Mouse (Mus musculus) liver, embryonic 15.5 days (tissue): ENCODE results near the gene Crip3. TPM values are rescaled to one million over a fixed set of nuclear protein-coding genes. Genes with fewer than 3 reads are reported as not detected.

Source experiments
- ATAC-seq: fragments of 200-750 bp; cut with Nextera tagmentation; 2 replicates; pipeline ENCODE4 v1.8.0; 2017; ENCODE audit warnings: moderate number of reproducible peaks, mild to moderate bottlenecking, moderate library complexity; ENCODE audit not compliant: insufficient read depth
- H3K27ac ChIP-seq: fragments of 300-500 bp; sonication (generic); replicated peaks from 2 replicates; pipeline ENCODE4 v1.5.1; 2015; ENCODE audit warnings: mild to moderate bottlenecking, inconsistent platforms
- H3K27me3 ChIP-seq: fragments of 300-500 bp; sonication (generic); 2 replicates; pipeline ENCODE4 v1.6.1; 2015; ENCODE audit warnings: mild to moderate bottlenecking, inconsistent platforms
- H3K36me3 ChIP-seq: fragments of 300-500 bp; sonication (generic); replicated peaks from 2 replicates; pipeline ENCODE4 v1.6.1; 2015; ENCODE audit warnings: moderate library complexity, mild to moderate bottlenecking, inconsistent platforms
- H3K4me1 ChIP-seq: fragments of 300-500 bp; sonication (generic); replicated peaks from 2 replicates; pipeline ENCODE4 v1.6.1; 2015; ENCODE audit warnings: inconsistent platforms
- H3K4me2 ChIP-seq: fragments of 300-500 bp; sonication (generic); 2 replicates; pipeline ENCODE4 v1.6.1; 2015; ENCODE audit warnings: moderate library complexity, mild to moderate bottlenecking, inconsistent platforms
- H3K4me3 ChIP-seq: fragments of 300-500 bp; sonication (generic); replicated peaks from 2 replicates; pipeline ENCODE4 v1.5.1; 2015; ENCODE audit warnings: mild to moderate bottlenecking, inconsistent platforms
- H3K9ac ChIP-seq: fragments of 300-500 bp; sonication (generic); 2 replicates; pipeline ENCODE4 v1.6.1; 2015; ENCODE audit warnings: moderate library complexity, mild to moderate bottlenecking, inconsistent platforms
- H3K9me3 ChIP-seq: fragments of 300-500 bp; sonication (generic); replicated peaks from 2 replicates; pipeline ENCODE4 v1.6.1; 2016; ENCODE audit warnings: inconsistent platforms
- WGBS: fragments of 180-500 bp; shearing (Covaris S2); methylation state at CpG from one replicate; pipeline ENCODE4 v1.1.7; 2015; ENCODE audit warnings: mixed read lengths; ENCODE audit not compliant: insufficient replicate concordance; 5-methylcytosine and 5-hydroxymethylcytosine counted together
- polyA plus RNA-seq: library from polyadenylated mRNA; unstranded; fragments of >200 nt; fragmentation: Nextera tagmentation; extraction: Ambion mirVana; gene quantifications from 2 replicates; pipeline ENCODE4 v1.2.1, GENCODE M21; 2015

Gene Crip3
- polyA plus RNA-seq: not detected in 2 replicates

DNA sequence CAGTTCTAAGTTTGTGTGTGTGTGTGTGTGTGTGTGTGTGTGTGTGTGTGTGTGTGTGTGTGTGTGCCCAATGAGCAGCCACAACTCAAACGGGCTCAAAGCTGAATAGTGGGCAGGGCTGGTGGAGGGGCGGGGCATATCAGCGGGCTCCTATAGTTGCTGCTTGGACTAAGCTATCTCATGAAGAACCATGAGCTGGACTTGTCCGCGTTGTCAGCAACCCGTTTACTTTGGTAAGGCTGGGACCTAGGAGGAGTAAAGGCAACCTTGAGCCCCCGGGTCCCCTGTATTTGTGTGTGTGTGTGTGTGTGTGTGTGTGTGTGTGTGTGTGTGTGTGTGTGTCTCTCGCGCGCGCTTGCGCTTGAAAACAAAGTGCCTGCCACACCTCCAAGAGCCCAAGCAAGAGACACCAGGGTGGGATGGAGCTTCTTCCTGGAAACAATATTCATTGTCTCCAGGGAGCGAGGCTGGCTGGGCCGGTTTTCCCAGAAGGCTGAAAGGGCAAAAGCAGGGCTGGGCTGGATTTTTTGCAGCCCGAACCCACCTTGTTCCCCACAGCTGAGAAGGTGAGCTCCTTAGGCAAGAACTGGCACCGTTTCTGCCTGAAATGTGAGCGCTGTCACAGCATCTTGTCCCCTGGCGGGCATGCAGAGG, at the start of gene Crip3:
TSS of gene Crip3 (plus strand) at position 166 of the 654 bp plus-strand sequence.
- no peaks in the 10 kb centered on the region for H3K9me3 ChIP-seq
- no peak within 1 kb of the TSS for H3K27ac ChIP-seq
- ATAC-seq: no peak
- H3K4me2 ChIP-seq: peak within 1 kb of the TSS; percentile 30; the same call in 1 of the 2 replicates
- H3K36me3 ChIP-seq: no peaks in the 10 kb centered on the region
- no peak within 1 kb of the TSS for H3K4me3 ChIP-seq
- WGBS: 12% methylated on average over 18 of the region's 18 CpGs
- H3K4me1 ChIP-seq: peaks cover 2% of the 10 kb centered on the region; the same call in 1 of the 2 replicates
- H3K27me3 ChIP-seq: peaks cover 38% of the 10 kb centered on the region
- no peak within 1 kb of the TSS for H3K9ac ChIP-seq

DNA sequence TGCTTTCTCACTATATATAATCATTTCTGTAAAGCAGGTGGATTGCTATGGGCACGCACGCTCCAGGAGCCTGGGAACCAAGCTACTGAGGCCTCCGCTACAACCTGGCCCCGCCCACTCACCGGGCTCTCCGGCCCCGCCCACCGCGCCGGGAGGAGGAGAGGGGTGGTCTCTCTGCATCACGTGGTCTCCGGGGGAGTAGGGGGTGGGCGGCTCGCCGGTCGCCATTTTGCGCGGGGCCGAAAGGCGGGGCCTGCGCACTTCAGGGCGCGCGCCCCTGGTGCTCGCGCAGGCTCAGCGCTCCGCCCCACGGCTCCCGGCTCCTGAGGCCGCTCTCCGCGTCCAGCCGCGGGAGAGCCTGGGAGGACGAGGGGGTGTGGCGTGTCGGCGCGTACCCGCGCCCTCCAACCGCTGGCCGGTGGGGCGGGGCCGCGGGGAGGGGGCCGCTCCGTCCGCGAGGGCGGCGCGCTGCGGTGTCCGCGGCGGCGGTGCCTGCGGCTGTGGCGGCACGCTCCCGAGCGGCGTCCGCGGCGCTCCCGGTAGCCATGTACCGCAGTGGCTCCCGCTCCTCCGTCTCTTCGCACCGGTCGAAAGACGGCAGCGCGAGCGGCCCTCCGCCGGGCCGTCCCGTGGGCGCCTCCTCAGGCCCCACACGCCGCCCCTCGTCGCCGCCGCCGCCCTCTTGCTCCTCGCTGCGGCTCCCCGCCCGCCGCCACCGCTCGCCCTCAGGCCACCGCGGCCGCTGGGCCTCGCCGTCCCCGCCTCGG, 45.2 kb upstream of the Crip3 start, which contains the start of gene Zfp318:
TSS of gene Zfp318 (plus strand) at position 438 of the 767 bp plus-strand sequence.
- Histone ChIP-seq H3K36me3 (no peaks in the 10 kb centered on the region), H3K4me3 (peak within 1 kb of the TSS; percentile 80), H3K9me3 (no peaks in the 10 kb centered on the region), H3K9ac (peak within 1 kb of the TSS; percentile 85), H3K4me2 (peak within 1 kb of the TSS; percentile 99), H3K27me3 (peaks cover 28% of the 10 kb centered on the region), H3K27ac (peak within 1 kb of the TSS; percentile 80), H3K4me1 (peaks cover 26% of the 10 kb centered on the region)
- peak; percentile 95 for ATAC-seq
- WGBS: under 1% methylated on average over 59 of the region's 105 CpGs

DNA sequence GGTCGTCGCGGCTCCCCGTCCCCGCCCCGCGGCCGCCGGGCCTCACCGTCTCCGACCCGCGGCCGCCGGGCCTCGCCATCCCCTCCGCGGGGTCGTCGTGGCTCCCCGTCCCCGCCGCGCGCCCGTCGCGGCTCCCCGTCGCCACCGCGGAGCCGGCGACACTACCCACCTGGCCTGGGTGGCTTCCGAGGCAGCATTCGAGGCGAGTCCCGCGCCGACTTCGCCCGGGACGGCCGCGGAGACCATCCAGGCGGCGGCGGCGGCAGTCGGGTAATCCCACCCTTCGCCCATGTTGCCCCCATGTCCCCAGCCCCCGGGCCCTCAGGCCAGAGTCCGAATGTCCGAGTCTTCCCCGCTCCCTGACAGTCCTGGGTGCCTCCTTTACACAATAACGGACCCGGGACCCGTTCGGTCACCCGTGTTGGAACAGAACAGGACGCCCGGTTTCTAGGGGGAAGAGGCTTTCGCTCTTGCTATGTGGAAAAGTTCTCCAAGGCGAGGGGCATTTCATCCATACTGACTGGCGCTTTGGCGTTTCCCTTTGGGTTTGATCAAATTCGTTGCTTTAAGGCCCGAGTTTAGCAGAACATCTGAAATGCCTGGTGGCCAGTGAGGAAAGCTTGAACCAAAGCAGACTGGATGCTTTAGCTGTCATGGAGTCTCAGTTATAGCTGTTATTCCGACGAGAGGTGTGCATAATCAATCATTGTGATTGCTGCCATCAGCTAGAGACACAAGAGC, 44.5 kb upstream of the Crip3 start:
- Histone ChIP-seq H3K4me1 (peaks cover 26% of the 10 kb centered on the region), H3K4me3 (peak overlapping the region; percentile 80), H3K4me2 (peak overlapping the region; percentile 99), H3K9me3 (no peaks in the 10 kb centered on the region), H3K27me3 (peaks cover 28% of the 10 kb centered on the region), H3K27ac (peak overlapping the region; percentile 80), H3K9ac (peak overlapping the region; percentile 85), H3K36me3 (no peaks in the 10 kb centered on the region)
- peak; percentile 8; the same call in 1 of the 2 replicates for ATAC-seq
- under 1% methylated on average over 68 of the region's 70 CpGs for WGBS

DNA sequence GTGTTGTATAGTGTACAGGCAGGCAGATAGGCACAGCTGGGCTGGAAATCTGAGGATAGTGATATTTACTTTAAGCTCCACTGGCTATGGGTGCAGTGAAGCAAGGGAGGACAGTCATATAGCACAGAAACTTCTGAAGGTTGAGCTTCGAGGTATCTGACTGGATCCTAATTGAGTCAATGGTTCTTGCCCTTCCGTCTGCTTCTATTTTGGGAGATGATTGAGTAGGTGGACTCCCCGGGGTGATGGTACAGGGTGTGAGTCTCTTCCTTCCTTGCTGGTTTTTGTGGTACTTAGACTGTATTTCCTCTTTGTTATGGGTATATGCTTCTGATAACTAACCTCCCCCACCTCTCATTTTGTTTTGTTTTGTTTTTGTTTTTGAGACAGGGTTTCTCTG, 40.5 kb upstream of the Crip3 start:
- peaks cover 18% of the 10 kb centered on the region for H3K4me1 ChIP-seq
- no peak for ATAC-seq
- 33% methylated on average over 3 of the region's 3 CpGs for WGBS
- no peak overlapping the region for H3K4me2 ChIP-seq
- no peak overlapping the region for H3K27ac ChIP-seq
- no peaks in the 10 kb centered on the region for H3K9me3 ChIP-seq
- no peak overlapping the region for H3K4me3 ChIP-seq
- H3K9ac ChIP-seq: no peak overlapping the region
- 0 out of 2 replicates have a peak, but pooled peaks cover 5% of the 10 kb centered on the region for H3K36me3 ChIP-seq
- H3K27me3 ChIP-seq: peaks cover 28% of the 10 kb centered on the region

DNA sequence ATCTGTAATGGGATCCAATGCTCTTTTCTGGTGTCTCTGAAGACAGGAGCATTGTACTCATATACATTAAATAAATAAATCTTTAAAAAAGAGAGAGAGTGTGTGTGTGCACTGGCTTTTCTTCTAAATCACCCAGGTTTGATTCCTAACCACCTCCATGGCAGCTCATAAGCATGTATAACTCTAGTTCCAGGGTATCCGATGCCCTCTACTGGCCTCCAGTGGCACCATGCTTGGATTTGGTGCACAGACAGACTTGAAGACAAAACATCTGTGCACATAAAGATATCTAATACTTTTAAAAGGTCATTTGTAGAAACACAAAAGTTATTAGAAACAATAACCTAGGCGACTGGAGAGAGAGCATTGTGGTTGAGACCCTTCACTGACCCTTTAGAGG, 35.7 kb upstream of the Crip3 start:
- ATAC-seq: no peak
- no peaks in the 10 kb centered on the region for H3K9me3 ChIP-seq

DNA sequence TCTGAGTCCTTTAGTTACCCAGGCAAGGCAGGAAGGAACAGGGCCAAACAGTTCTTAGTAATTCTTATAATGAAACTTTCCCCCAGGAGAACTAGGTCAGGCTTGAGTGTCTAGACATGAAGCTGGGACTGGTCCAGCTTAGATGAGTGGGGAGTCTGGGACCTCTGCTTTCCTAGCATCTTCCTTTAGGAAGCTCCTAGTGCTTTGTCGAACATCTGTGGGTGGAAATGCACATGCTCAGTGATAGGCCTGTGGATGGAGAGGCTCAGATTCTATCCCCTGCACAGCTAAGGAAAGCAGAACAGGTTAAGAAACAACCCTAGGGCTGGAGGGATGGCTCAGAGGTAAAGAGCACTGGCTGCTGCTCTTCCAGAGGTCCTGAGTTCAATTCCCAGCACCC, 34.1 kb upstream of the Crip3 start:
- H3K27ac ChIP-seq: no peak overlapping the region
- WGBS: 77% methylated on average over 1 of the region's 1 CpGs

More for the DNA sequence above, 35.7 kb upstream of the Crip3 start:
- Histone ChIP-seq H3K27me3 (no peaks in the 10 kb centered on the region), H3K4me3 (no peak overlapping the region), H3K27ac (no peak overlapping the region), H3K4me1 (peaks cover 3% of the 10 kb centered on the region; the same call in 1 of the 2 replicates), H3K36me3 (0 out of 2 replicates have a peak, but pooled peaks cover 11% of the 10 kb centered on the region), H3K9ac (no peak overlapping the region), H3K4me2 (no peak overlapping the region)
- WGBS: 40% methylated on average over 2 of the region's 2 CpGs

DNA sequence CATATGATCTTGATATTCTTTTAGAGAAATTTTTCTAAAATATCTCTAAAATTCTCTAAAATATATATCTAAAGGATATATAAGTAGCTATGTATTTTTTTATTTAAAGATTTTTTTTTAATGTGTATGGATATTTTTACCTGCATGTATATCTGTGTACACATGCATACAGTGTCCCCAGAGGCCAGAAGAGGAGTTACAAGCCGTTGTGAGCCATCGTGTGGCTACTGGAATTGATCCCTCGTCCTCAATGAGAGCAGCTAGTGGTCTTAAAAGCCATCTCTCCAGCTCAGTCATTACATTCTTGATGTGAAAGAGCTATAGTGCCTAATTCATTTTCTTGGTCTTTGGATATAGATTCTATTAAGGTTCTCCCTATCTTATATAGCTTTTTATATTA, 20.2 kb upstream of the Crip3 start:
- Histone ChIP-seq H3K36me3 (peaks cover 41% of the 10 kb centered on the region), H3K27ac (no peak overlapping the region)
- ATAC-seq: no peak

More for the DNA sequence above, 34.1 kb upstream of the Crip3 start:
- H3K4me3 ChIP-seq: no peak overlapping the region
- H3K4me1 ChIP-seq: no peaks in the 10 kb centered on the region
- no peak for ATAC-seq
- H3K9me3 ChIP-seq: no peaks in the 10 kb centered on the region
- no peak overlapping the region for H3K9ac ChIP-seq
- H3K27me3 ChIP-seq: no peaks in the 10 kb centered on the region
- H3K4me2 ChIP-seq: no peak overlapping the region
- H3K36me3 ChIP-seq: peaks cover 13% of the 10 kb centered on the region; the same call in 1 of the 2 replicates

DNA sequence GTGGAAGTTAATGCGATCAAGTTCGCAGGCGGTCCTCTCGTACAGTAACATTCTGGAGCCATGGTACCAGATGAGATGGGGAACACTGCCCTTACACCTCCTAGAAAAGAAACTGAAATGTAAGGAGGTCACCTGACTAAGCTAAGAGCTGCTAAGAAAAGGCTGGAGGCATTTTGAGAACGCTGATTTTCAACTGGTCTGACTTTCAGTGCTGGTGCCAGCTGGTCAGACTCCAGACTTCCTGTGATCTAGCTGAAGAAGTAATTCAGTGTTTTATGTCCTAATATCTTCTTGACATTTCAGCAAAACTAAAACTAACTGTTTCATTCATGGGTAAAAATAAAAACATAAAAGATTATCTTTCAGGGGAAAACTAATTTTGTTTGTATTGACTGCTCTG, 10.1 kb upstream of the Crip3 start:
- Histone ChIP-seq H3K4me2 (no peak overlapping the region), H3K4me1 (no peaks in the 10 kb centered on the region), H3K27ac (no peak overlapping the region), H3K4me3 (no peak overlapping the region), H3K27me3 (no peaks in the 10 kb centered on the region), H3K9me3 (no peaks in the 10 kb centered on the region), H3K9ac (no peak overlapping the region), H3K36me3 (no peaks in the 10 kb centered on the region)
- no peak for ATAC-seq
- WGBS: 73% methylated on average over 5 of the region's 5 CpGs

More for the DNA sequence above, 20.2 kb upstream of the Crip3 start:
- WGBS: 43% methylated on average over 3 of the region's 3 CpGs
- Histone ChIP-seq H3K4me1 (no peaks in the 10 kb centered on the region), H3K27me3 (no peaks in the 10 kb centered on the region), H3K9ac (no peak overlapping the region), H3K4me2 (no peak overlapping the region), H3K9me3 (no peaks in the 10 kb centered on the region), H3K4me3 (no peak overlapping the region)

DNA sequence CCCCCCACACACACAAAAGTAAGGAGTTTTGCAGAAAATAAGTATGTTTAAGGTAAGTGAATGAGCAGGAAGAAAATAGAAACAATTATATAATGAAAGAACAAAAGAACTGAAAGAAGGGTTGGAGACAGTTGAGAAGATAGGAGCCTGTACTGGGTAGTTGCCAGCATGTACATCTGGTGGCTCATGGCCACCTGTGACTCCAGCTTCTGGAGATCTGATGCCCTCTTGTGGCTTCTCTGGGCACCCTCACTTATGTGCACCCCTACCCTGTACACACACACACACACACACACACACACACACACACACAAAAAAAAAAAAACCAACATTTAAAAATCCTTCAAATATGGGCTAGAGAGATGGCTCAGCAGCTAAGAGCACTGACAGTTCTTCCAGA, 9.0 kb upstream of the Crip3 start:
- Histone ChIP-seq H3K27me3 (no peaks in the 10 kb centered on the region), H3K9ac (no peak overlapping the region), H3K27ac (no peak overlapping the region), H3K4me1 (no peaks in the 10 kb centered on the region), H3K4me2 (no peak overlapping the region), H3K36me3 (no peaks in the 10 kb centered on the region), H3K9me3 (no peaks in the 10 kb centered on the region), H3K4me3 (no peak overlapping the region)
- no peak for ATAC-seq

DNA sequence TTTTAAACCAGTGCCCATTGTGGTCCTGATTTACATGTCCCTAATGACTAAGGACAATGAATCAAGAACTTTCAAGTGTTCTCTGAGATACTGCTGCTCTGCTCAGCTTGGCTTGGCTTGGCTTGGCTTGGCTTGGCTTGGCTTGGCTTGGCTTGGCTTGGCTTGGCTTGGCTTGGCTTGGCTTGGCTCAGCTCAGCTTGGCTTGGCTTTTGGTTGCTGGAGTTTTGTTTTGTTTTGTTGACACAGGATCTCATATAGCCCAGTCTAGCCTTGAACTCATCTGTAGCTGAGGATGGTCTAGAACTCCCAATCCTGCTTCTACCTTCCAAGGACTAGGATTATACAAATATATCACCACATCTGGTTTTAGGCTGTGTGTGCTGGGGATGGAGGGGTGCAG, 2.2 kb upstream of the Crip3 start:
- Histone ChIP-seq H3K27ac (no peak overlapping the region), H3K4me3 (no peak overlapping the region), H3K9me3 (no peaks in the 10 kb centered on the region), H3K9ac (no peak overlapping the region), H3K36me3 (no peaks in the 10 kb centered on the region), H3K27me3 (peaks cover 20% of the 10 kb centered on the region), H3K4me2 (no peak overlapping the region), H3K4me1 (no peaks in the 10 kb centered on the region)
- no peak for ATAC-seq

DNA sequence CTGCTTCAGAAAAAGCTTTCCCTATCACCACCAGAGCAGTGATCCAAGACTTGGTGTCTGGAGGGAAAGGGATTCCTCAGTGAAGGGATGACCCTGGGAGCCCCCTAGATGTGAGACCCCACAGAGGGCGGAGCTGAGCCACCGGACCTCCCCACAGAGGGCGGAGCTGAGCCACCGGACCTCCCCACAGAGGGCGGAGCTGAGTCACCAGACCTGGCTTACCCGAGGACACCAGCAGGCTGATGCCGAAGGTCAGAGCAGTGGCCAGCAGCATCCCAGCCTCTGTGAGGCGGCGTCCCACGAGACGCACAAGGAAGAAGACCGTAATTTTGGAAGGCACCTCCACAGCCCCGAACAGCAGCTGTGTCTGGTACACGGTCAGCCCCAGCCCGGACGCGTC, 4.9 kb downstream of the Crip3 start:
- ATAC-seq: no peak
- Histone ChIP-seq H3K9ac (no peak overlapping the region), H3K4me3 (no peak overlapping the region), H3K27me3 (peaks cover 66% of the 10 kb centered on the region), H3K36me3 (no peaks in the 10 kb centered on the region), H3K4me1 (peaks cover 4% of the 10 kb centered on the region; the same call in 1 of the 2 replicates), H3K9me3 (no peaks in the 10 kb centered on the region), H3K4me2 (peak overlapping the region; percentile 33), H3K27ac (no peak overlapping the region)
- WGBS: 10% methylated on average over 17 of the region's 17 CpGs
